Mouse (Mus musculus): ENCODE data around the gene Rab39. TPM values are rescaled to one million over a fixed set of nuclear protein-coding genes. Genes with fewer than 3 reads are reported as not detected.

Gene Rab39
- polyA plus RNA-seq, 1 experiment from 2014 or later, result 0.15 TPM

- Histone ChIP-seq H3K36me3 (ENCODE audit: control insufficient read depth, insufficient read depth, low read length) (no peaks in the 10 kb centered on the region), H3K9ac (ENCODE audit: low read length) (no peak overlapping the region), H3K9me3 (ENCODE audit: control insufficient read depth, low read length) (no peaks in the 10 kb centered on the region), H3K27me3 (ENCODE audit: control insufficient read depth, insufficient read depth, low read length) (no peaks in the 10 kb centered on the region), H3K27ac (replicated peaks) (no peak overlapping the region), H3K4me1 (replicated peaks; ENCODE audit: control insufficient read depth, insufficient read depth) (no peaks in the 10 kb centered on the region), H3K4me2 (replicated peaks; ENCODE audit: low read depth) (no peak overlapping the region), H3K4me3 (ENCODE audit: low read depth, low read length) (no peak overlapping the region)
- whole genome bisulfite sequencing, result 67% methylated on average over 2 of the region's 2 CpGs
- no peak for DNase-seq (ENCODE audit: low spot score)
- TF ChIP-seq CTCF (IDR thresholded peaks at IDR 0.05; ENCODE audit: low read depth) (no peak), EP300 (optimal IDR thresholded peaks at IDR 0.05) (no peak)
- no peak for ATAC-seq (ENCODE audit: low FRiP score, low TSS enrichment)
These were observed 41.2 kb downstream of the Rab39 start for GRCm38 (mm10) chr9:53664819-53665218.

GRCm38 (mm10) chr9:53634796-53635195 lies 71.2 kb downstream of the Rab39 start:
- Histone ChIP-seq H3K27ac (replicated peaks) (no peak overlapping the region), H3K4me3 (ENCODE audit: low read depth, low read length) (no peak overlapping the region), H3K27me3 (ENCODE audit: control insufficient read depth, insufficient read depth, low read length) (no peaks in the 10 kb centered on the region), H3K9ac (ENCODE audit: low read length) (no peak overlapping the region), H3K36me3 (ENCODE audit: control insufficient read depth, insufficient read depth, low read length) (peaks cover 4% of the 10 kb centered on the region), H3K9me3 (ENCODE audit: control insufficient read depth, low read length) (no peaks in the 10 kb centered on the region), H3K4me2 (replicated peaks; ENCODE audit: low read depth) (no peak overlapping the region), H3K4me1 (replicated peaks; ENCODE audit: control insufficient read depth, insufficient read depth) (no peaks in the 10 kb centered on the region)
- ATAC-seq (ENCODE audit: low FRiP score, low TSS enrichment) (no peak), DNase-seq (ENCODE audit: low spot score) (no peak)
- WGBS, result 94% methylated on average over 6 of the region's 6 CpGs
- TF ChIP-seq CTCF (IDR thresholded peaks at IDR 0.05; ENCODE audit: low read depth) (no peak), EP300 (optimal IDR thresholded peaks at IDR 0.05) (no peak)

Other genes with a start within 250 kb of the Rab39 start
- gene Atm, start 169.5 kb downstream of the Rab39 start, polyA plus RNA-seq (2015; fragmentation: Nextera tagmentation; extraction: Ambion mirVana), result 6.7 and 7.5 TPM in 2 replicates
- gene Npat, start 169.2 kb downstream of the Rab39 start, polyA plus RNA-seq (2015; fragmentation: Nextera tagmentation; extraction: Ambion mirVana), result 4.9 and 5.1 TPM in 2 replicates
- gene Acat1, start 95.8 kb downstream of the Rab39 start, polyA plus RNA-seq (2015; fragmentation: Nextera tagmentation; extraction: Ambion mirVana), result 113 and 115 TPM in 2 replicates
- 18.5 and 18.8 TPM in 2 replicates for gene Cul5, start 36.2 kb downstream of the Rab39 start, polyA plus RNA-seq (2015; fragmentation: Nextera tagmentation; extraction: Ambion mirVana)
- gene Slc35f2, start 65.3 kb upstream of the Rab39 start, polyA plus RNA-seq (2015; fragmentation: Nextera tagmentation; extraction: Ambion mirVana), result 6.5 and 6.7 TPM in 2 replicates
- 0.30 and 0.80 TPM in 2 replicates for gene Sln, start 143.9 kb upstream of the Rab39 start, polyA plus RNA-seq (2015; fragmentation: Nextera tagmentation; extraction: Ambion mirVana)

Data from stomach, postnatal 0 days (tissue).